Mouse (Mus musculus) liver, embryonic 11.5 days (tissue): Measurements from ENCODE around the gene Olfr952. TPM values are rescaled to one million over a fixed set of nuclear protein-coding genes. Genes with fewer than 3 reads are reported as not detected.

Experiments
- ATAC-seq: fragments of 200-750 bp; cut with Nextera tagmentation; replicated peaks from 2 replicates; pipeline ENCODE4 v1.8.0; 2017; ENCODE audit warnings: moderate number of reproducible peaks, mild to moderate bottlenecking, moderate TSS enrichment, moderate library complexity; ENCODE audit not compliant: low FRiP score
- DNase-seq: peaks from one replicate; pipeline ENCODE4 v3.0.0-alpha.2; 2017; ENCODE audit warnings: low spot score
- H3K27ac ChIP-seq: fragments of 300-500 bp; sonication (generic); 2 replicates; pipeline ENCODE4 v1.5.1; 2014; ENCODE audit warnings: mild to moderate bottlenecking, low read depth, low read length, control low read depth
- H3K27me3 ChIP-seq: fragments of 300-500 bp; sonication (generic); replicated peaks from 2 replicates; pipeline ENCODE4 v1.6.1; 2014; ENCODE audit warnings: low read length, mixed read lengths; ENCODE audit not compliant: control insufficient read depth, insufficient read depth
- H3K36me3 ChIP-seq: fragments of 300-500 bp; sonication (generic); 2 replicates; pipeline ENCODE4 v1.6.1; 2014; ENCODE audit warnings: mild to moderate bottlenecking, low read length, moderate library complexity, mixed read lengths; ENCODE audit not compliant: control insufficient read depth, insufficient read depth
- H3K4me1 ChIP-seq: fragments of 300-500 bp; sonication (generic); replicated peaks from 2 replicates; pipeline ENCODE4 v1.6.1; 2014; ENCODE audit warnings: low read length, mixed read lengths; ENCODE audit not compliant: control insufficient read depth, insufficient read depth
- H3K4me2 ChIP-seq: fragments of 300-500 bp; sonication (generic); 2 replicates; pipeline ENCODE4 v1.6.1; 2014; ENCODE audit warnings: mild to moderate bottlenecking, control low read depth, moderate library complexity
- H3K4me3 ChIP-seq: fragments of 300-500 bp; sonication (generic); 2 replicates; pipeline ENCODE4 v1.5.1; 2014; ENCODE audit warnings: low read depth, low read length, control low read depth
- H3K9ac ChIP-seq: fragments of 300-500 bp; sonication (generic); 2 replicates; pipeline ENCODE4 v1.6.1; 2014; ENCODE audit warnings: low read depth, low read length, control low read depth
- H3K9me3 ChIP-seq: fragments of 300-500 bp; sonication (generic); 2 replicates; pipeline ENCODE4 v1.6.1; 2016; ENCODE audit warnings: low read length, inconsistent platforms, mixed read lengths; ENCODE audit not compliant: control insufficient read depth
- WGBS: fragments of 180-500 bp; shearing (Covaris S2); extraction: QIAGEN DNeasy Blood & Tissue Kit; methylation state at CpG from one replicate; pipeline ENCODE4 v1.1.7; 2014; 5-methylcytosine and 5-hydroxymethylcytosine counted together
- polyA plus RNA-seq: library from polyadenylated mRNA; unstranded; fragments of >200 nt; fragmentation: Nextera tagmentation; extraction: Ambion mirVana; gene quantifications from 2 replicates; pipeline ENCODE4 v1.2.1, GENCODE M21; 2014

Gene Olfr952
- polyA plus RNA-seq, result not detected in 2 replicates

DNA sequence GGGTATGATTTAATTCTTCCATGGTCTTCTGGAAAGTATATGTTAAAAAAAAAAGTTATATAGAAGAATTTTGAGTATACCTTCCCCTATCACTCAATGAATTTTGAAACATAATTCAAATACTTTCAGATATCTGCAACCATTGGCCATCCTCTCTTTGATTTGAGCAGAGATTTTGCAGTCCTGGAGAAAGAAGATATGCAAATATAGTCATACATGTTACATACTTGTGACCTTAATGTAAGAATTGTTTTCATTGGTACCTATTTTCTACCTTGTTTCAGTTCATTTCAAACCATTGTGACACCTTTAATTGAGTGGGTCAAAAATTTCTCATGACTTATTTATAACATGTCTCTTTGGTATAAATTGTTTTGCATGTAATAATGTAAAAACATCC lies at the start of gene Olfr952:
TSS of gene Olfr952 (minus strand) at position 101 of the 400 bp plus-strand sequence.
- DNase-seq (no peak), ATAC-seq (no peak)
- Histone ChIP-seq H3K36me3 (no peaks in the 10 kb centered on the region), H3K4me2 (no peak within 1 kb of the TSS), H3K9me3 (no peaks in the 10 kb centered on the region), H3K27ac (no peak within 1 kb of the TSS), H3K4me1 (no peaks in the 10 kb centered on the region), H3K9ac (no peak within 1 kb of the TSS), H3K4me3 (no peak within 1 kb of the TSS), H3K27me3 (no peaks in the 10 kb centered on the region)

DNA sequence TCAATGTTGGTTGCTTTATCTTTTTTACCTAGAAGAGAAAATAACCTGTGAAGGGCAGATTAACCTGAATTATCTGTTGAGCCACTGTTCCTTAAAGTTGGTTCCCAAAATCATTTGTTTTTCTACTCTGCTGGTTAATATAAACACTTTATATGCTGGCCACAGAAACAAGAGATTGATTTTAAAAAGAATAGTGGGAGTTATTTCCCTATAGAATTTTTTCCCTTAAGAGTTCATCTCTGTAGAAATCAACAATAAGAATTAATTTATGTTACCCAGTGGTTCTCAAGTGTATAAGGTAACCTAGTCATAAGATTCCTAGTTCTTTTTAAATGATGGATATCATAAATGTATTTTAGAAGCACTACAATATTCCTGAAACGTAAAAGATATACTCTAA lies 44.9 kb upstream of the Olfr952 start, which contains the start of gene Olfr955:
TSS of gene Olfr955 (minus strand) at position 101 of the 400 bp plus-strand sequence.
- no peaks in the 10 kb centered on the region for H3K36me3 ChIP-seq
- H3K4me2 ChIP-seq, result no peak within 1 kb of the TSS
- DNase-seq, result no peak
- H3K9me3 ChIP-seq, result no peaks in the 10 kb centered on the region
- ATAC-seq, result no peak
- H3K9ac ChIP-seq, result no peak within 1 kb of the TSS
- H3K27me3 ChIP-seq, result no peaks in the 10 kb centered on the region
- H3K27ac ChIP-seq, result no peak within 1 kb of the TSS
- 56% methylated on average over 1 of the region's 1 CpGs for WGBS
- H3K4me1 ChIP-seq, result no peaks in the 10 kb centered on the region
- H3K4me3 ChIP-seq, result no peak within 1 kb of the TSS

DNA sequence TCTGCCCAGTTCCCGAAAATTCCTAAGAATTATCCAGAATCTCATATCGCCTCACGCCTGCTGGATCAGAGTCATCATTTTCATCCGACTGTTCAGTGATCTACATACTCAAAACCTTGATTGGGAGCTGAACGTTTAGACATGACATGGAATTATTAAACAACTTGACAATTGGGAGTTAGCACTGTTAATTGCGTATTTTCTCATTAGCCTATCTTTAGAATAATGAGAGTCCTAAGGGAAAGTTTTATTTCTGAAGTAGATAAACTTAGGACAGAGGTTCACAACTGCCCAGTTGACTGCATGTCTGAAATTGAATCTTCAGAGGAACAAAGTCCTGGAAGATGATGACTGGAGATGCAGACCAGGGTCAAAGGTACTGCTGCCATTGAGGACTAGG lies 29.5 kb upstream of the Olfr952 start, which contains the start of gene Olfr954:
TSS of gene Olfr954 (plus strand) at position 301 of the 400 bp plus-strand sequence.
- 74% methylated on average over 6 of the region's 6 CpGs for WGBS
- Histone ChIP-seq H3K27ac (no peak within 1 kb of the TSS), H3K4me3 (no peak within 1 kb of the TSS), H3K27me3 (no peaks in the 10 kb centered on the region), H3K4me2 (no peak within 1 kb of the TSS), H3K9ac (no peak within 1 kb of the TSS), H3K36me3 (no peaks in the 10 kb centered on the region), H3K4me1 (no peaks in the 10 kb centered on the region), H3K9me3 (no peaks in the 10 kb centered on the region)
- DNase-seq (no peak), ATAC-seq (no peak)

DNA sequence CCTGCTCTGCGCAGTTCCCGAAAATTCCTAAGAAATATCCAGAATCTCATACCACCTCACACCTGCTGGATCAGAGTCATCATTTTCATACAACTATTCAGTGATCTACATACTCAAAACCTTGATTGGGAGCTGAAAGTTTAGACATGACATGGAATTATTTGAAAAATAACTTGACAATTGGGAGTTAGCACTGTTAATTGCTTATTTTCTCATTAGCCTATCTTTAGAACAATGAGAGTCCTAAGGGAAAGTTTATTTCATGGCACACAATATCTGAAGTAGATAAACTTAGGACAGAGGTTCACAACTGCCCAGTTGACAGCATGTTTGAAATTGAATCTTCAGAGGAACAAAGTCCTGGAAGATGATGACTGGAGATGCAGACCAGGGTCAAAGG lies 39.8 kb downstream of the Olfr952 start, which contains the start of gene Olfr951:
TSS of gene Olfr951 (plus strand) at position 301 of the 400 bp plus-strand sequence.
- ATAC-seq, result no peak
- Histone ChIP-seq H3K4me3 (no peak within 1 kb of the TSS), H3K27ac (no peak within 1 kb of the TSS), H3K9me3 (no peaks in the 10 kb centered on the region), H3K9ac (no peak within 1 kb of the TSS), H3K36me3 (no peaks in the 10 kb centered on the region), H3K4me1 (no peaks in the 10 kb centered on the region), H3K4me2 (no peak within 1 kb of the TSS), H3K27me3 (no peaks in the 10 kb centered on the region)
- WGBS, result 90% methylated on average over 2 of the region's 2 CpGs
- DNase-seq, result no peak

Other genes starting within 250 kb of the Olfr952 start
- gene Olfr944, start 225.2 kb downstream of the Olfr952 start, polyA plus RNA-seq, result not detected in 2 replicates
- gene Olfr1537, start 177.2 kb downstream of the Olfr952 start, polyA plus RNA-seq, result not detected in 2 replicates
- gene Olfr945, start 150.3 kb downstream of the Olfr952 start, polyA plus RNA-seq, result not detected in 2 replicates
- not detected in 2 replicates for gene Olfr948, start 101.1 kb downstream of the Olfr952 start, polyA plus RNA-seq
- not detected in 2 replicates for gene Olfr951, start 39.7 kb downstream of the Olfr952 start, polyA plus RNA-seq
- not detected in 2 replicates for gene Olfr954, start 29.6 kb upstream of the Olfr952 start, polyA plus RNA-seq
- gene Olfr955, start 44.8 kb upstream of the Olfr952 start, polyA plus RNA-seq, result not detected in 2 replicates
- not detected in 2 replicates for gene Olfr44, start 66.8 kb upstream of the Olfr952 start, polyA plus RNA-seq
- not detected in 2 replicates for gene Olfr957, start 88.7 kb upstream of the Olfr952 start, polyA plus RNA-seq
- gene Olfr958, start 126.9 kb upstream of the Olfr952 start, polyA plus RNA-seq, result not detected in 2 replicates
- gene Olfr959, start 148.4 kb upstream of the Olfr952 start, polyA plus RNA-seq, result not detected in 2 replicates
- gene AW551984, start 177.3 kb upstream of the Olfr952 start, polyA plus RNA-seq, result 10.6 and 13.7 TPM in 2 replicates
- not detected in 2 replicates for gene Olfr148, start 183.5 kb upstream of the Olfr952 start, polyA plus RNA-seq
- not detected in 2 replicates for gene Olfr960, start 194.2 kb upstream of the Olfr952 start, polyA plus RNA-seq
- not detected in 2 replicates for gene Olfr961, start 217.9 kb upstream of the Olfr952 start, polyA plus RNA-seq
- not detected in 2 replicates for gene Olfr963, start 240.1 kb upstream of the Olfr952 start, polyA plus RNA-seq